Mouse (Mus musculus) activated CD4-positive, CD25-positive, alpha-beta regulatory T cell, adult 4 months (primary cell): ENCODE measurements around the gene Carmil2. TPM values are rescaled to one million over a fixed set of nuclear protein-coding genes. Genes with fewer than 3 reads are reported as not detected.

Experiments used
- ATAC-seq: one replicate; pipeline ENCODE4 v1.8.0; 2017
- polyA plus RNA-seq, 2 experiments: library from polyadenylated mRNA; unstranded; fragments of 100-300 nt; shearing (Covaris generic); gene quantifications; one replicate each; pipeline ENCODE4 v1.2.1; 2017

The Carmil2 gene
- polyA plus RNA-seq = 1 to 10 TPM; 6.0 to 7.9 TPM

DNA sequence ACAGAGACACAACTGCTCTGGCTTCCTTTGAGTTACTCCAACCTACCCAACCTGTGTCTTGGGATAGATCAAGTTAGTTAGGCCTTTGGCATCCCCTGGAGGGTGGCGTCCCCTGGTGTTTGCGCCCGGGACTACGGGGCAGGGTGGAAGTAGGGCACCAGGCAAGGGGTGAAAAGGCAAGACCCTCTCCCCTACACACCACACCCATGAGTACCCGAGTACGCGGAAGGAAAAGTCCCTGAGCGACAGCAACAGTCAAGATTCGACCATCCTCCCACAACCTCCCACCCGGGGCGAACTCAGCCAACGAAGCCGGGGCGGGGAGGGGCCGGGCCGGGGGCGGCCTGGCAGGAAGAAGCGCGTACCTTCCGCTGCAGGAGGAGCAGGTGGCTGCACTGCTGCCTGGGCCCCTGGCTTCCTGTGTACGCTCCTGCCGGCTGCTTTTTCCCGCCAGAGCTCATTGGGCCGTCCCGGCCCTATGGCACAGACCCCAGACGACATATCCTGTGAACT is at the start of gene Carmil2:
Gene Carmil2 (plus strand): TSS at position 479 of the 513 bp plus-strand sequence.
- ATAC-seq = peak; percentile 85

DNA sequence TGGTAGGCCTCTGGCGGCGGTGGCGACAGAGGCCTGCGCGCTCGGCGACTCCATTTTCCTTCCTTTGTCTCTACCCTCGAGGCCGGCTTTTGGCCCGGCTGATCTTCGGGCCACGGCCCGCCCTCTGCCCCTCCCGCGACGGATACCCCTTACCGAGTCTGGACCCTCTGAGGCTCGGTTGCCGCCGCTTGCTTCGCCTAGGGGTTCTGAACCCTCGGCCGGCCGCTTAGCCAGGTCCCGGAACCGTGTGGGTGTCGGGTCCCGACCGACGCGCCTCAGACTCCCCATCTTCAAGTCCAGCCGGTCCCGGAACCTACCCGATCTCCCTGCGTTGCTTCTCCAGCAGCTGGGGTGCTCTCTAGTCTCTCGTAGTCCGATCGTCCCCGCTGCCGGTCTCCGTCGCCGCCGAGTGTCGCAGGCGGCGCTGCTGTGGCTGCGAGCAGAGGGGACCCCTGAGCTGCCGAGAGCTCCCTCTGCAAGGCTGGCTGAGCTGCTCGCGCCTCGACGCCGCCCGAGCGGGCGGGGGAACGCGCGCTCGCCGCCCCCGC is 49.0 kb upstream of the Carmil2 start, which contains the start of gene Agrp:
Gene Agrp (minus strand): TSS at position 431 of the 548 bp plus-strand sequence.
- ATAC-seq = no peak

DNA sequence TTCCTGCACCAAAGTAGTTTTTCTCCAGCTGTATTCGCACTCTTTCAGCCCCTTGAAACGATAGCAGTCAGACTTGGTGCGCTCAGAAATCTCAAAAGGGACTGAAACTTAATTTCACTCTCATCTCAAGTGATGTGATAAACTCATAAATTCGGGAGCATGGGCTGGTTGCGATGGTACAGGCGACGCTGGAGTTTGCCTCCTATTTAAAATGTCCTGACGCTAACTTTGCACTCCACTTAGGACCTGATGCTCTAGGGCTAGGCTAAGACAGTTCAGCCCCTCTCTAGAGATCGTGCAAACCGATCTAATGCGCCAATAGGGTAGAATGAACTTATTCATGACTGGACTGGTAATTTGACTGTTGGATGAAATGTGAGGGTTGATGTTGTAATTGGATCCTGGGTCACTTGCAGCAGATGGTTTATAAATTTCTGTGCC is 48.5 kb upstream of the Carmil2 start:
- peak; percentile 6 for ATAC-seq

DNA sequence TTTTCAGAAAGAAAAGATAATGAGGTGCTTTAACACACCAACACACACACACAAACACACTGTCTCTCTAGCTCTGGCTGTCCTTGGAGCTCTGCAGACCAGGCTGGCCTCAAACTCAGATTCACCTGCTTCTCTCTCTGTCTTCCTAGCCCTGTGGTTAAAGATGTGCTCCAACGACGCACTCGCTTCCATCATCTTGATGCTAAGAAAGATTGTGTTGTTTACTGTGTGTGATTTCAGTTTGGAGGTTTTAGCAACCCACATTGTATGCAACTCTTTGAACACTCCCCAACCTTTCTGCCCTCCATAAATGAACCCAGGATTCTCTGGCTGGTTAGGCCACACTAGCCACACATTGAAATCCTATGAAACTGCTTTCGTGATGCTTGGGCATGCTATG is 47.6 kb upstream of the Carmil2 start:
- ATAC-seq = no peak

DNA sequence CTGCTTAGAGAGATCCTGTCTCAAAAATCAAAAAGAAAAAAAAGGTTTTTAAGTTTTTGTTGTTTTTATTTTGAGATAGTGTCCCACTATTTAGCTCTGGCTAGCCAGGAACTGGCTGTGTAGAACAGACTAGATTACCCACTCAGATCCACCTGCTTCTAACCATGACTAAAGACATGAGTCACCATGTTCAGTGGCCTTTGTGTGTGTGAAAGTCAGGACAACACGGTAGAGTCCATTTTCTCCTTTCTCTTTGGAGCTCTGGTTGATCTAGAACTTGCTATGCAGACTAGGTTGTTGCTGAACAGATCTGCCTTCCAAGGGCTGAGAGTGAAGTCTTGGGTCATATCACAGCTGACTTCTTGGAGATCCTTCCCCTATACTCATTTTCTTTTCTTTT is 46.2 kb upstream of the Carmil2 start:
- no peak for ATAC-seq

DNA sequence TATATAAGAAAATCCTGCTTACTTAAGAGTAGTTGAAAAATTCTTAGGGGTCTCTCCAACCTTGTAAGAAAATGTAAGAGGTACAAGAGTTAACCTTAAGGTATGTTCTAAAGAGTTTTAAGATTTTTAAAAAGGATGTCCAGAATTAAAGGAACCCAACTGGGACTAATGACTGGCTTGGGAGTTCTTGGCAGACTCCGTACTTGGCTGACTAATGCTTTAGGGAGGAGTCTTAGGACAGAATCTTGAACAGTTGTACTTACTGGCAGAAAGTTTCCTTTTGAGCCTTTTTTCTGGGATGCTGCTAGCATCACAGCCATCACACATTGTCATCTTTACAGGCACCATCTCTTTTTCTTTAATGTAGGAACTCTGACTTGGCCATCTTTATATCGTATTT is 45.6 kb upstream of the Carmil2 start:
- no peak for ATAC-seq

GRCm38 (mm10) chr8:105645205-105645604 is 40.9 kb upstream of the Carmil2 start:
- ATAC-seq = no peak

DNA sequence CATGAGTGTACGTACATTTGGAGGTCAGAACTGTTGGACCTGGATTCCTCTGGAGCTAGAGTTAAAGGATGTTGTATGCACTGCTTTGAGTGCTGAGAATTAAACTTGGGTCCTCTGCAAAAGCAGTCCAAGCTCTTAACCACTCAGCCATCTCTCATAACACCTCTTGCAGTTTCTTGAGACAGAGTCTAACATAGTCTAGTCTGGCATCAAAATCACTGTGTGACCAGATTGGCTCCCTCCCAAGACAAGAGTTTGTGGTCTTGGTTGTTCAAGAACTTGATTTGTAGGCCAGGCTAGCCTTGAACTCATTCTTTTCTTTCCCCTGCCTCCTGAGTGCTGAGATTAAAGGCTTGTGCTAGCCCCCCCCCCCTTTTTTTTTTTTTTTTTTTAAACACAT is 37.1 kb upstream of the Carmil2 start:
- no peak for ATAC-seq

GRCm38 (mm10) chr8:105657641-105658040 is 28.4 kb upstream of the Carmil2 start:
- ATAC-seq = no peak

GRCm38 (mm10) chr8:105661167-105661566 is 24.9 kb upstream of the Carmil2 start:
- ATAC-seq = peak; percentile 57

- no peak for ATAC-seq
These were observed 8.2 kb upstream of the Carmil2 start for GRCm38 (mm10) chr8:105677891-105678290.

DNA sequence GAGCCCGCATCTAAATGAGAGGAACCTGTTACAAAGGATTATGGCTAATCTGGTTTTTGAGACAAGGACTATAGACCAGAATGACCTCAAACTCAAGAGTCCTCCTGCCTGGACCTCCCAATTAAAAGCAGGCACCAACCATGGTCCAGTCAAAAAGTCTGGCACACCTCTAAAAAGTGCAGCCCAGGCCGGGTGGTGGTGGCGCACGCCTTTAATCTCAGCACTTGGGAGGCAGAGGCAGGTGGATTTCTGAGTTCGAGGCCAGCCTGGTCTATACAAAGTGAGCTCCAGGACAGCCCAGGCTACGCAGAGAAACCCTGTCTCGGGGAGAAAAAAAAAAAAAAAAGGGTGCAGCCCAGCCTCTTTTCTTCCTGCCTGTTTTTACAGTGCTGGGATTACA is 749 bp upstream of the Carmil2 start:
- ATAC-seq = no peak

- peak; percentile 7 for ATAC-seq
These were observed 477 bp downstream of the Carmil2 start for GRCm38 (mm10) chr8:105686551-105686950.

GRCm38 (mm10) chr8:105687512-105687911 is 1.4 kb downstream of the Carmil2 start:
- ATAC-seq = no peak

DNA sequence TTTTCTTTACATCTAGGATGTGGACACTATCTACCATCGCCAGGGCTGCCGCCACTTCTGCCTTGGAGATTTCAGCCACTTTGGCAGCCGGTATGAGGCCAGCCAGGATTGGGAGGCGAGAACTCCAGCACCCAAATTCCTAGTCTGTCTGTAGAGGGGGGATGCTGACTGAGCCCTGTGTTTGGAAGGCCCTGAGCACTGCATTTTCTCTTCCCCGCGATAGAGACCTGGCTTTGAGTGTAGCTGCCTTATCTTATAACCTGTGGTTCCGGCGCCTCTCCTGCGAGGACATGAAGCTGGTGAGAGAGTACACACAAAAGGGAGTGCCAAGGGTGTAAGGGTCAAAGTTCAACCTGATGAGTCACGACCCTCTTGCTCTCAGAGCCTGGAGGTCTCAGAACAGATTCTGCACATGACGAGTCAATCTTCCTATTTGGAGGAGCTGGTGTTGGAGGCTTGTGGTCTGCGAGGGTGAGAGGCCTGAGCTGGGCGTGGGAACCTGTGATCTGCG is 2.2 kb downstream of the Carmil2 start:
- ATAC-seq = no peak

- no peak for ATAC-seq
These were observed 3.3 kb downstream of the Carmil2 start for GRCm38 (mm10) chr8:105689256-105689982.

DNA sequence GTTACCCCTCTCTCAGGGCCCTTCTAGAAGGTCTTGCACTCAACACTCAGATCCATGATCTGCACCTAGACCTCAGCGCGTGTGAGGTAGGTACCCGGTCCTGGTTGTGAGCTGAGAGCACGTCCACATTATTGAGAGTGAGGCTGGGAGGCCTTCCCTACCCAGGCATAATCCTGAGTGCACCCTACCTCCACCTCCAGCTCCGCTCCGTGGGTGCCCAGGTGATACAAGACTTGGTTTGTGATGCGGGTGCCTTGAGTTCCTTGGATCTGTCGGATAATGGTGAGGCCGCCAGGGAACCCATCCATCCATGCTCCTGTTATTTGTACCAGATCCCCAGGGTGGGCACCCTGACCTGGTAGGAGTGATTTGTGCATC is 3.9 kb downstream of the Carmil2 start:
- ATAC-seq = no peak

- ATAC-seq = no peak
These were observed 4.9 kb downstream of the Carmil2 start for GRCm38 (mm10) chr8:105690978-105691377.

DNA sequence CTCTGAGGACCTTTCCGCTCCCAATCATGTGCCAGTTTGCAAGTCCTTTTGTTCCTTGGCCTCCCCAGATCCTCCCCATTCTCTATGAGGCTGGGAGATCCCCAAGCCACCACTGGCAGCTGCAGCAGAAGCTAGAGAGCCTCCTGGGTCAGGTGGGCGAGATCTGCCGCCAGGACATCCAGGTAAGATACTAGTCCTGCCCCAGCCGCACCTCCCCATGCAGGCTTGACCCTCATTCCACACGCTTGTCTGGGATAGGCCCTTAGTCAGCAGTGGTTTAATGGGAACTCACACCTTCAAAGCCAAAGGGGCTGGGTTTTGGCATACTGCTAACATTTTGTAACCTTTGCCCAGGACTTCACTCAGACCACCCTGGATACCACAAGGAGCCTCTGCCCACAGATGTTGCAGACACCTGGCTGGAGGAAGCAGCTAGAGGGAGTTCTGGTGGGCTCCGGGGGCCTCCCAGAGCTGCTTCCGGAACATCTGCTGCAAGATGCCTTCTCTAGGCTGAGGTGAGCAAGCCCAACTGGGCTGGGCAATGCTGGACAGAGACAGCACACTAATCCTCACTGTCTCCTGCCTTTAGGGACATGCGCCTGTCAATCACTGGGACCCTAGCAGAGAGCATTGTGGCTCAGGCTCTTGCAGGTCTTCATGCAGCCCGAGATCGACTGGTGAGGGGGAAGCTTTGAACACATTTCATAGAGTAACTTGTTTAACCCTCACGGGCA is 6.5 kb downstream of the Carmil2 start:
- no peak for ATAC-seq

DNA sequence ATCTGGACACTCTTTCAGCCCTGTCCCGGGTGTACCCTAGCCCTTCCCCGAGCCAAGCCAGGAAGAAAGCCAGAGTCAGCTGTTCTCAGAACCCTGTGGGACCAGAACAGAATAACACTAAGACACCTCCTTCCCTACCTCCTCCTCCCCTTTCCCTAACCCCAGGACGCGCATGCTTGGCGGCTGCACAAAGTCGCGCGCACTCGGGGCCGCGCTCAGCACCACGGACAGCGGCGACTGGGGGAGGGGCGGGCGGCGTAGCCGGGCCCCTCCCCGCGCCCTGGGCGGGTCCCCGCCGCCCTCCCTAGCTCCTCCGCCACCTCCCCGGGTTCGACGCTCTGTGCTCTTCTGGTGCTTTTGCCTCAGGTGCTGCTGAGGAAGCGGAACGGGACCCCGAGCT is 7.6 kb downstream of the Carmil2 start:
- no peak for ATAC-seq

DNA sequence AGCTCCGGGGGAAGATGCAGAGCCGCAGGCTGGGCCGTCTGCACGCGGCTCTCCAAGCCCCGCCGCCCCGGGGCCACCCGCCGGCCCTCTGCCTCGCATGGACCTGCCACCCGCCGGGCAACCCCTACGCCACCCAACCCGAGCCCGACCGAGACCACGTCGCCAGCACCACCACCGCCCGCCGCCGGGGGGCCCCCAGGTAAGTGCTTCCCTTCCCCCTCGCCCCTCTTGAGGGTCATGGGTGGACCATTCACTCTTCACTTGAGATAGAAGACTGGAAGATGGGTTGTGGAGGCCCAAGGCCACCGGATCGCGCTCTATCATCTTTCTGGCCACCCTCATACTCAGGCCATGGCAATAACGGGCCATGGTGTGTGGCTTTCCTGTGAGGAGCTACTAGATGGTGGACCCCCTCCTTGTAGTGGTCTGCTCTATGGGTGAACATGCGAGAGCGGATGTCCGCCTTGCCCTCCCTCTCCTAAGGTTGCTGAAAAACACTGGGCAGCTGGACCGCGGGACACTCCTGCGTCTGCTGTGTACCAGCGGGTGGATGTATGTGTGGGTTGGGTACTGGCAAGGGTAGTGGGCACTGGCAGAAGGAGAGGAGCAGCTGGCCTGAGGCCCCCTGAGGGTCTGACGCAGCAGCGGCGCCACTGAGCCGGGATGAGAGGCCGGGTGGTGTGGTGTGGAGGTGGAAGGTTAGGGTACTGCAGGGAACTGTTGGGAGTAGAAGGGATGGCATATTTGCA is 8.2 kb downstream of the Carmil2 start:
- no peak for ATAC-seq

DNA sequence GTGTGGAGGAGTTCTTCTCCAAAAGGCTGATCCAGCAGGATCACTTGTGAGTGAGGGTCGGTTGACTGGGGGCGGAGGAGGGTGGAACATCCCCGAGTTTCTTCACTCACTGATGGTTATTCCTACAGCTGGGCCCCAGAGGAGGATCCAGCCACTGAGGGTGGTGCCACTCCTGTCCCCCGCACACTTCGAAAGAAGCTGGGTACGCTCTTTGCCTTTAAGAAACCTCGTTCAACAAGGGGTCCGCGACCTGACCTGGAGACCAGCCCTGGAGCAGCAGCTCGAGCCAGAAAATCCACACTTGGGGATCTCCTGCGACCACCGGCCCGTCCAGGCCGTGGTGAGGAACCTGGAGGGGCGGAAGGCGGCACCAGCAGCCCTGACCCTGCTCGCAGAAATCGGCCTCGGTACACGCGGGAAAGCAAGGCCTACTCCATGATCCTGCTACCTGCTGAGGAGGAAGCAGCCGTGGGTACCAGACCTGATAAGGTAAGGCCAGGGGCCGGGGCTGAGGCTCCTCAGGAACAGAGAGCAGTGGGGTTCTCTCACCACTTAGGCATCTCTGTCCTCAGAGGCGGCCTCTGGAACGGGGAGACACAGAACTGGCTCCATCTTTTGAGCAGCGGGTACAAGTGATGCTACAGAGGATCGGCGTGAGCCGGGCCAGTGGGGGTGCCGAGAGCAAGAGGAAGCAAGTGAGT is 9.2 kb downstream of the Carmil2 start:
- ATAC-seq = no peak
